Mouse (Mus musculus) forebrain, embryonic 12.5 days (tissue): Measurements from ENCODE around the gene Ulk4. TPM values are rescaled to one million over a fixed set of nuclear protein-coding genes. Genes with fewer than 3 reads are reported as not detected.

Source experiments
- ATAC-seq: fragments of 200-750 bp; cut with Nextera tagmentation; 2 replicates; pipeline ENCODE4 v1.8.0; 2017; ENCODE audit warnings: moderate TSS enrichment; ENCODE audit not compliant: low FRiP score
- H3K27ac ChIP-seq: fragments of 300-500 bp; sonication (generic); 2 replicates; pipeline ENCODE4 v1.5.1; 2016; ENCODE audit warnings: mild to moderate bottlenecking
- H3K27me3 ChIP-seq: fragments of 300-500 bp; sonication (generic); 2 replicates; pipeline ENCODE4 v1.6.1; 2016; ENCODE audit warnings: mild to moderate bottlenecking
- H3K36me3 ChIP-seq: fragments of 300-500 bp; sonication (generic); replicated peaks from 2 replicates; pipeline ENCODE4 v1.6.1; 2016; ENCODE audit warnings: mild to moderate bottlenecking
- H3K4me1 ChIP-seq: fragments of 300-500 bp; sonication (generic); 2 replicates; pipeline ENCODE4 v1.6.1; 2016
- H3K4me2 ChIP-seq: fragments of 300-500 bp; sonication (generic); 2 replicates; pipeline ENCODE4 v1.6.1; 2016; ENCODE audit warnings: mild to moderate bottlenecking, moderate library complexity
- H3K4me3 ChIP-seq: fragments of 300-500 bp; sonication (generic); replicated peaks from 2 replicates; pipeline ENCODE4 v1.5.1; 2016; ENCODE audit warnings: mild to moderate bottlenecking
- H3K9ac ChIP-seq: fragments of 300-500 bp; sonication (generic); 2 replicates; pipeline ENCODE4 v1.6.1; 2016; ENCODE audit warnings: mild to moderate bottlenecking
- H3K9me3 ChIP-seq: fragments of 300-500 bp; sonication (generic); 2 replicates; pipeline ENCODE4 v1.6.1; 2016
- WGBS: fragments of 180-500 bp; shearing (Covaris S2); methylation state at CpG from one replicate; pipeline ENCODE4 v1.1.7; 2016; 5-methylcytosine and 5-hydroxymethylcytosine counted together
- polyA plus RNA-seq: library from polyadenylated mRNA; unstranded; fragments of >200 nt; fragmentation: Nextera tagmentation; extraction: Ambion mirVana; gene quantifications from 2 replicates; pipeline ENCODE4 v1.2.1, GENCODE M21; 2016

Gene Ulk4
- polyA plus RNA-seq, 1 experiment from 2014 or later = 179 TPM

GRCm38 (mm10) chr9:121164607-121165006, 112.4 kb downstream of the Ulk4 start:
- WGBS = 92% methylated on average over 7 of the region's 7 CpGs
- H3K9me3 ChIP-seq = 0 out of 2 replicates have a peak, but pooled peaks cover 3% of the 10 kb centered on the region
- peaks cover 3% of the 10 kb centered on the region for H3K36me3 ChIP-seq
- H3K27me3 ChIP-seq = no peaks in the 10 kb centered on the region
- H3K4me1 ChIP-seq = no peaks in the 10 kb centered on the region
- ATAC-seq = no peak
- no peak overlapping the region for H3K4me2 ChIP-seq
- no peak overlapping the region for H3K9ac ChIP-seq
- no peak overlapping the region for H3K4me3 ChIP-seq
- no peak overlapping the region for H3K27ac ChIP-seq

- ATAC-seq = no peak
- Histone ChIP-seq H3K27ac (no peak overlapping the region), H3K9ac (no peak overlapping the region), H3K4me3 (no peak overlapping the region), H3K27me3 (no peaks in the 10 kb centered on the region), H3K4me1 (no peaks in the 10 kb centered on the region), H3K4me2 (no peak overlapping the region), H3K9me3 (0 out of 2 replicates have a peak, but pooled peaks cover 3% of the 10 kb centered on the region), H3K36me3 (peaks cover 3% of the 10 kb centered on the region)
- 59% methylated on average over 5 of the region's 5 CpGs for WGBS
Observed at GRCm38 (mm10) chr9:121162789-121163188, 114.2 kb downstream of the Ulk4 start.

- 93% methylated on average over 12 of the region's 12 CpGs for WGBS
- no peak overlapping the region for H3K27ac ChIP-seq
- 0 out of 2 replicates have a peak, but pooled peaks cover 3% of the 10 kb centered on the region for H3K9me3 ChIP-seq
- no peaks in the 10 kb centered on the region for H3K4me1 ChIP-seq
- peaks cover 3% of the 10 kb centered on the region for H3K36me3 ChIP-seq
- no peak overlapping the region for H3K4me3 ChIP-seq
- ATAC-seq = no peak
- no peaks in the 10 kb centered on the region for H3K27me3 ChIP-seq
- no peak overlapping the region for H3K9ac ChIP-seq
- no peak overlapping the region for H3K4me2 ChIP-seq
Observed at GRCm38 (mm10) chr9:121161818-121162565, 115.0 kb downstream of the Ulk4 start.

- ATAC-seq = no peak
- no peaks in the 10 kb centered on the region for H3K27me3 ChIP-seq
- no peaks in the 10 kb centered on the region for H3K36me3 ChIP-seq
- H3K4me2 ChIP-seq = no peak overlapping the region
- no peaks in the 10 kb centered on the region for H3K9me3 ChIP-seq
- H3K4me3 ChIP-seq = no peak overlapping the region
- no peaks in the 10 kb centered on the region for H3K4me1 ChIP-seq
- H3K9ac ChIP-seq = no peak overlapping the region
- H3K27ac ChIP-seq = no peak overlapping the region
- WGBS = 76% methylated on average over 9 of the region's 9 CpGs
Observed at GRCm38 (mm10) chr9:121156253-121156831, 120.7 kb downstream of the Ulk4 start.

GRCm38 (mm10) chr9:121153276-121153675, 123.7 kb downstream of the Ulk4 start:
- H3K4me3 ChIP-seq = no peak overlapping the region
- no peaks in the 10 kb centered on the region for H3K9me3 ChIP-seq
- ATAC-seq = no peak
- H3K27ac ChIP-seq = no peak overlapping the region
- WGBS = 90% methylated on average over 5 of the region's 5 CpGs
- H3K4me1 ChIP-seq = peaks cover 15% of the 10 kb centered on the region
- no peaks in the 10 kb centered on the region for H3K36me3 ChIP-seq
- no peaks in the 10 kb centered on the region for H3K27me3 ChIP-seq
- H3K4me2 ChIP-seq = no peak overlapping the region
- H3K9ac ChIP-seq = no peak overlapping the region

- WGBS = 12% methylated on average over 3 of the region's 3 CpGs
- Histone ChIP-seq H3K36me3 (no peaks in the 10 kb centered on the region), H3K27me3 (no peaks in the 10 kb centered on the region), H3K9ac (no peak overlapping the region), H3K27ac (no peak overlapping the region), H3K4me2 (no peak overlapping the region), H3K4me3 (no peak overlapping the region), H3K4me1 (peaks cover 15% of the 10 kb centered on the region), H3K9me3 (no peaks in the 10 kb centered on the region)
- ATAC-seq = no peak
Observed at GRCm38 (mm10) chr9:121148602-121149001, 128.4 kb downstream of the Ulk4 start.

GRCm38 (mm10) chr9:121143208-121143607, 133.8 kb downstream of the Ulk4 start:
- H3K4me2 ChIP-seq = no peak overlapping the region
- no peak for ATAC-seq
- WGBS = 90% methylated on average over 6 of the region's 6 CpGs

GRCm38 (mm10) chr9:121132549-121132948, 144.4 kb downstream of the Ulk4 start:
- H3K9me3 ChIP-seq = no peaks in the 10 kb centered on the region
- H3K27ac ChIP-seq = no peak overlapping the region
- H3K4me1 ChIP-seq = no peaks in the 10 kb centered on the region
- H3K9ac ChIP-seq = no peak overlapping the region
- no peak for ATAC-seq
- H3K4me3 ChIP-seq = no peak overlapping the region
- 90% methylated on average over 6 of the region's 6 CpGs for WGBS
- H3K36me3 ChIP-seq = no peaks in the 10 kb centered on the region
- no peaks in the 10 kb centered on the region for H3K27me3 ChIP-seq
- no peak overlapping the region for H3K4me2 ChIP-seq

More at GRCm38 (mm10) chr9:121143208-121143607, 133.8 kb downstream of the Ulk4 start:
- H3K9me3 ChIP-seq = no peaks in the 10 kb centered on the region
- H3K4me3 ChIP-seq = no peak overlapping the region
- H3K36me3 ChIP-seq = no peaks in the 10 kb centered on the region
- no peak overlapping the region for H3K9ac ChIP-seq
- H3K4me1 ChIP-seq = no peaks in the 10 kb centered on the region
- H3K27ac ChIP-seq = no peak overlapping the region
- no peaks in the 10 kb centered on the region for H3K27me3 ChIP-seq

GRCm38 (mm10) chr9:121129533-121129932, 147.5 kb downstream of the Ulk4 start:
- Histone ChIP-seq H3K27ac (no peak overlapping the region), H3K4me3 (no peak overlapping the region), H3K27me3 (no peaks in the 10 kb centered on the region), H3K4me2 (no peak overlapping the region), H3K9ac (no peak overlapping the region), H3K4me1 (no peaks in the 10 kb centered on the region; the same call in 1 of the 2 replicates), H3K36me3 (no peaks in the 10 kb centered on the region), H3K9me3 (no peaks in the 10 kb centered on the region)
- ATAC-seq = no peak
- WGBS = 89% methylated on average over 2 of the region's 2 CpGs

- ATAC-seq = no peak
- H3K9me3 ChIP-seq = no peaks in the 10 kb centered on the region
- H3K36me3 ChIP-seq = no peaks in the 10 kb centered on the region
- no peak overlapping the region for H3K4me3 ChIP-seq
- no peak overlapping the region for H3K4me2 ChIP-seq
- no peaks in the 10 kb centered on the region; the same call in 1 of the 2 replicates for H3K4me1 ChIP-seq
- H3K9ac ChIP-seq = no peak overlapping the region
- H3K27me3 ChIP-seq = no peaks in the 10 kb centered on the region
- WGBS = 92% methylated on average over 8 of the region's 8 CpGs
- H3K27ac ChIP-seq = no peak overlapping the region
Observed at GRCm38 (mm10) chr9:121128934-121129333, 148.1 kb downstream of the Ulk4 start.

GRCm38 (mm10) chr9:121127025-121127424, 150.0 kb downstream of the Ulk4 start:
- no peak overlapping the region for H3K4me2 ChIP-seq
- H3K27me3 ChIP-seq = no peaks in the 10 kb centered on the region
- H3K9ac ChIP-seq = no peak overlapping the region
- H3K36me3 ChIP-seq = no peaks in the 10 kb centered on the region
- H3K4me3 ChIP-seq = no peak overlapping the region
- no peak overlapping the region for H3K27ac ChIP-seq
- peak; percentile 33; the same call in 1 of the 2 replicates for ATAC-seq
- no peaks in the 10 kb centered on the region; the same call in 1 of the 2 replicates for H3K4me1 ChIP-seq
- 69% methylated on average over 2 of the region's 2 CpGs for WGBS
- H3K9me3 ChIP-seq = no peaks in the 10 kb centered on the region

GRCm38 (mm10) chr9:121124705-121125104, 152.3 kb downstream of the Ulk4 start:
- WGBS = 92% methylated on average over 8 of the region's 8 CpGs

GRCm38 (mm10) chr9:121122039-121122438, 155.0 kb downstream of the Ulk4 start:
- WGBS = 78% methylated on average over 5 of the region's 5 CpGs
- Histone ChIP-seq H3K27ac (no peak overlapping the region), H3K9me3 (no peaks in the 10 kb centered on the region), H3K9ac (no peak overlapping the region), H3K27me3 (no peaks in the 10 kb centered on the region), H3K4me2 (no peak overlapping the region), H3K4me3 (no peak overlapping the region), H3K36me3 (no peaks in the 10 kb centered on the region), H3K4me1 (no peaks in the 10 kb centered on the region; the same call in 1 of the 2 replicates)
- no peak for ATAC-seq

More at GRCm38 (mm10) chr9:121124705-121125104, 152.3 kb downstream of the Ulk4 start:
- Histone ChIP-seq H3K27me3 (no peaks in the 10 kb centered on the region), H3K36me3 (no peaks in the 10 kb centered on the region), H3K9me3 (no peaks in the 10 kb centered on the region), H3K27ac (no peak overlapping the region), H3K4me3 (no peak overlapping the region), H3K4me1 (no peaks in the 10 kb centered on the region; the same call in 1 of the 2 replicates), H3K4me2 (no peak overlapping the region), H3K9ac (no peak overlapping the region)
- no peak for ATAC-seq
